Mouse (Mus musculus) liver, postnatal 0 days (tissue): Measurements from ENCODE around the gene Lrrc39. TPM values are rescaled to one million over a fixed set of nuclear protein-coding genes. Genes with fewer than 3 reads are reported as not detected.
A peak's percentile ranks its signal among the peaks of the same experiment; 100 is the strongest.

ENCODE experiments used
- ATAC-seq: fragments of 200-750 bp; cut with Nextera tagmentation; 2 replicates; pipeline ENCODE4 v1.8.0; 2017; ENCODE audit warnings: mild to moderate bottlenecking, moderate library complexity
- DNase-seq: peaks from one replicate; pipeline ENCODE4 v3.0.0-alpha.2; 2016
- H3K27ac ChIP-seq: fragments of 300-500 bp; sonication (generic); 2 replicates; pipeline ENCODE4 v1.5.1; 2014; ENCODE audit warnings: antibody characterized with exemption, moderate library complexity, mild to moderate bottlenecking, low read depth
- H3K27me3 ChIP-seq: fragments of 300-500 bp; sonication (generic); 2 replicates; pipeline ENCODE4 v1.6.1; 2014; ENCODE audit warnings: low read length, control low read depth, mixed read lengths; ENCODE audit not compliant: insufficient read depth
- H3K36me3 ChIP-seq: fragments of 300-500 bp; sonication (generic); replicated peaks from 2 replicates; pipeline ENCODE4 v1.6.1; 2014; ENCODE audit warnings: mild to moderate bottlenecking, control low read depth, low read length, moderate library complexity, mixed read lengths; ENCODE audit not compliant: insufficient read depth
- H3K4me1 ChIP-seq: fragments of 300-500 bp; sonication (generic); 2 replicates; pipeline ENCODE4 v1.6.1; 2014; ENCODE audit warnings: antibody characterized with exemption, mild to moderate bottlenecking, control low read depth; ENCODE audit not compliant: insufficient read depth
- H3K4me2 ChIP-seq: fragments of 300-500 bp; sonication (generic); 2 replicates; pipeline ENCODE4 v1.6.1; 2014; ENCODE audit warnings: low read depth, mild to moderate bottlenecking, low read length, moderate library complexity, mixed read lengths
- H3K4me3 ChIP-seq: fragments of 300-500 bp; sonication (generic); 2 replicates; pipeline ENCODE4 v1.5.1; 2014; ENCODE audit warnings: low read depth, low read length
- H3K9ac ChIP-seq: fragments of 300-500 bp; sonication (generic); replicated peaks from 2 replicates; pipeline ENCODE4 v1.6.1; 2014; ENCODE audit warnings: mild to moderate bottlenecking, moderate library complexity
- H3K9me3 ChIP-seq: fragments of 300-500 bp; sonication (generic); 2 replicates; pipeline ENCODE4 v1.6.1; 2016; ENCODE audit warnings: mild to moderate bottlenecking, control low read depth, low read length, mixed read lengths
- CTCF ChIP-seq: sonication (generic); IDR thresholded peaks from 2 replicates; pipeline ENCODE4 v1.5.1; 2016; ENCODE audit warnings: antibody characterized with exemption, low read depth
- EP300 ChIP-seq: IDR thresholded peaks from 2 replicates; pipeline ENCODE4 v1.6.1; 2016; ENCODE audit warnings: antibody characterized with exemption, low read depth, mild to moderate bottlenecking
- WGBS: fragments of 180-500 bp; shearing (Covaris S2); extraction: QIAGEN DNeasy Blood & Tissue Kit; methylation state at CpG from one replicate; pipeline ENCODE4 v1.1.7; 2014; ENCODE audit not compliant: insufficient replicate concordance; 5-methylcytosine and 5-hydroxymethylcytosine counted together
- polyA plus RNA-seq: library from polyadenylated mRNA; unstranded; fragments of >200 nt; fragmentation: Nextera tagmentation; extraction: Ambion mirVana; gene quantifications from 2 replicates; pipeline ENCODE4 v1.2.1, GENCODE M21; 2015

The Lrrc39 gene
- polyA plus RNA-seq, 1 experiment from 2014 or later: 1.6 TPM

GRCm38 (mm10) chr3:116601005-116601404, 38.2 kb downstream of the Lrrc39 start:
- H3K4me3 ChIP-seq: no peak overlapping the region
- no peak overlapping the region for H3K4me2 ChIP-seq
- WGBS: 60% methylated on average over 5 of the region's 5 CpGs
- ATAC-seq (no peak), DNase-seq (no peak)
- H3K27ac ChIP-seq: no peak overlapping the region
- TF ChIP-seq CTCF (no peak), EP300 (no peak)
- H3K9ac ChIP-seq: no peak overlapping the region
- H3K36me3 ChIP-seq: peaks cover 8% of the 10 kb centered on the region
- peaks cover 6% of the 10 kb centered on the region; the same call in 1 of the 2 replicates for H3K4me1 ChIP-seq
- H3K9me3 ChIP-seq: no peaks in the 10 kb centered on the region
- no peaks in the 10 kb centered on the region for H3K27me3 ChIP-seq

- Histone ChIP-seq H3K4me3 (no peak overlapping the region), H3K27ac (no peak overlapping the region), H3K9ac (no peak overlapping the region), H3K4me1 (peaks cover 5% of the 10 kb centered on the region; the same call in 1 of the 2 replicates), H3K36me3 (peaks cover 8% of the 10 kb centered on the region), H3K27me3 (no peaks in the 10 kb centered on the region), H3K4me2 (no peak overlapping the region), H3K9me3 (no peaks in the 10 kb centered on the region)
- no peak for ATAC-seq
- DNase-seq: no peak
- WGBS: 91% methylated on average over 5 of the region's 5 CpGs
- TF ChIP-seq EP300 (no peak), CTCF (no peak)
Observed at GRCm38 (mm10) chr3:116601781-116602180, 39.0 kb downstream of the Lrrc39 start.

GRCm38 (mm10) chr3:116604570-116604969, 41.8 kb downstream of the Lrrc39 start:
- H3K9ac ChIP-seq: no peak overlapping the region
- WGBS: 84% methylated on average over 9 of the region's 9 CpGs

DNA sequence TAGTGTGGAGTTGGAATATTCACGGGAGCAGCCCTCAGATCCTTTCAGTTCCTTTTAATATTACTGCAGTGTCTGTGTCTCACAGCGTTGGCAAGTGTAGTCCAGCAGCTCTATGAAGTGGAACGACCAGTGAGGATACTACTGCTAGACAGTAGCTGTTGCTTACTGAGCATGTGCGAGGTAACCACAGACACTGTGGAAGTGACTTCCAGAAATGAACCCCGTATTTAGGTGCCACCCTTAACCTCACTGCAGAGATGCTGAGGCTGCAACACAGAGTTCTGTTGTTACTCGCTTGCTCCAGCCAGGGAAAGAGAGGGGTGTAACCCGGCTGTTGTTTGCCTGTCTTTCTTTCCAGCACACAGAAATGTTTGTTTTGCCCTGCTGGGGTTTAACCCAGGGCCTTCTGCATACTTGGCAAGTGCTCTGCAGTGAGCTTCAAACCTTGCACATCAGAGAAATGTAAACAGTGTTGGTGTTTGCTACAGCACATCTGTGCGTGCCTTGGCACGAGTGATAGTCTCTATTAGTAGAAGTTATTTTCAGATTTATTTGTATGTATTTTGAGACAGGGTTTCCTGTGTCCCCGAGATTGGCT, 51.6 kb downstream of the Lrrc39 start, which contains the start of gene Trmt13:
Trmt13 (minus strand) TSS at position 293 of the 598 bp plus-strand sequence.
- WGBS: 68% methylated on average over 10 of the region's 10 CpGs
- no peaks in the 10 kb centered on the region for H3K27me3 ChIP-seq
- no peak within 1 kb of the TSS; the same call in 1 of the 2 replicates for H3K9ac ChIP-seq
- H3K27ac ChIP-seq: peak within 1 kb of the TSS; percentile 78
- H3K36me3 ChIP-seq: peaks cover 47% of the 10 kb centered on the region
- H3K4me2 ChIP-seq: peak within 1 kb of the TSS; percentile 45
- H3K9me3 ChIP-seq: no peaks in the 10 kb centered on the region
- H3K4me3 ChIP-seq: no peak within 1 kb of the TSS
- DNase-seq (peak; percentile 41), ATAC-seq (peak; percentile 93)
- H3K4me1 ChIP-seq: no peaks in the 10 kb centered on the region
- TF ChIP-seq EP300 (no peak), CTCF (no peak)

More at GRCm38 (mm10) chr3:116604570-116604969, 41.8 kb downstream of the Lrrc39 start:
- Histone ChIP-seq H3K4me3 (no peak overlapping the region), H3K4me2 (no peak overlapping the region), H3K36me3 (peaks cover 20% of the 10 kb centered on the region), H3K27me3 (no peaks in the 10 kb centered on the region), H3K4me1 (no peaks in the 10 kb centered on the region), H3K27ac (no peak overlapping the region), H3K9me3 (no peaks in the 10 kb centered on the region)
- ATAC-seq (no peak), DNase-seq (no peak)
- TF ChIP-seq EP300 (no peak), CTCF (no peak)

GRCm38 (mm10) chr3:116615318-116616068, 52.7 kb downstream of the Lrrc39 start:
- no peak for TF ChIP-seq EP300
- no peak for TF ChIP-seq CTCF
- no peak for DNase-seq
- no peak for ATAC-seq
- Histone ChIP-seq H3K4me3 (no peak overlapping the region), H3K4me1 (0 out of 2 replicates have a peak, but pooled peaks cover under 1% of the 10 kb centered on the region), H3K27me3 (no peaks in the 10 kb centered on the region), H3K9me3 (no peaks in the 10 kb centered on the region), H3K27ac (peak overlapping the region; percentile 78), H3K4me2 (no peak overlapping the region), H3K9ac (no peak overlapping the region), H3K36me3 (peaks cover 45% of the 10 kb centered on the region)
- WGBS: 66% methylated on average over 8 of the region's 8 CpGs

DNA sequence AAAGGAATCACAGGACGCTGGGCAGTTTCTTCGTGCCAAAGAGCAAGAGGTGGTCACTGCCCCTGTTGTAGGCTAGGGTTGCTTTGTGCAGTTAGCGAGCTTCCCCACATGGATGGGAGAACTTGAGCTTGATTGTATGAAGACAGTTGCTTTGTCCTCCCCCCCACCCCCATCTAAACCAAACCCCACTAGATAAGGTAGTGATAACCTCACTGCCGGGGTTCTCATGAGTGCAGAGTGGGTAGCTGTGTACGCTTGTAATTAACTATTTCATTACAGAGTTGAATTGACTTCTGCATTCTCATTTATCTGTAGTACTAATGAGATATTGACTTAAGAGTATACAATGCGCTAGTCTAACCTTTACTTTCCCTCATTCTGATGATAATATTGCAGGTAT, 56.1 kb downstream of the Lrrc39 start:
- peaks cover 47% of the 10 kb centered on the region for H3K36me3 ChIP-seq
- no peak overlapping the region for H3K9ac ChIP-seq
- H3K9me3 ChIP-seq: no peaks in the 10 kb centered on the region
- TF ChIP-seq EP300 (no peak), CTCF (no peak)
- H3K4me2 ChIP-seq: no peak overlapping the region
- ATAC-seq (no peak), DNase-seq (no peak)
- no peak overlapping the region for H3K4me3 ChIP-seq
- 0 out of 2 replicates have a peak, but pooled peaks cover 4% of the 10 kb centered on the region for H3K4me1 ChIP-seq
- no peak overlapping the region for H3K27ac ChIP-seq
- no peaks in the 10 kb centered on the region for H3K27me3 ChIP-seq
- 54% methylated on average over 6 of the region's 6 CpGs for WGBS
